Mouse (Mus musculus) embryo, embryonic 11.5 days (tissue): ENCODE measurements at regions not wholly inside any gene's neighbourhood (a gene's known extent, or its start where the extent isn't known, plus 50 kb on each side); places are given as distances from the start of the nearest gene placed in this dataset.
A peak's percentile ranks its signal among the peaks of the same experiment; 100 is the strongest.

ENCODE experiments used
- DNase-seq: peaks from one replicate; pipeline ENCODE4 v3.0.0-alpha.2; 2012; ENCODE audit warnings: low read depth, low spot score

DNA sequence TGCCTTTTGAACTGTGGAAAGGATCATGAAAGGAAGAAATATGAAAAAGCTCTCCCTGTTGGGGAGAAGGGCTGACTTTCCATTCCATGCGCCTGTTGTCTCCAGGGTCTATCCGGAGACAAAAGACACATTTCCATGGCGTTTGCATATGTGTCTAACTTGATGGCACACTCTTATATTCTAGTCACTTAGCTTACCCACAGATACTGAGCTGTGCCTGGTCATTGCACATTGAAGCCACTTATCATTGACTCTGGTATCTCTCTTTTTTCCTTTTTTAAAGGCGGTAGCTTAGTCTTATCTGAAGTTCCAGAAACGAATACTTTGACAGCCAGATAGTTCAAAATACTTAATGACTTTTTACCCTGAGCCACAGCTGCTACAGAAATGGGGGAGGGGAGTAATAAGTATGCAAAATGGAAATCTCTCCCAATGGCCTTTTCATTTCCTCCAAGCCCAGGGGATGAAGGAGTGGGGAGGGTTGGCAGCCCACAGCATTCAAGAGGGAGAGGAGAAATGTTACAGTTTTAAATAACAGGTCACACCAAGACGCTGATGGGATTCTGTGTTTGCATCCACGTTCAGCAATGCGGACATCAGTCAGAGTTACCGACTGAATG lies 137.9 kb upstream of the Slc35f3 start:
- no peak for DNase-seq

DNA sequence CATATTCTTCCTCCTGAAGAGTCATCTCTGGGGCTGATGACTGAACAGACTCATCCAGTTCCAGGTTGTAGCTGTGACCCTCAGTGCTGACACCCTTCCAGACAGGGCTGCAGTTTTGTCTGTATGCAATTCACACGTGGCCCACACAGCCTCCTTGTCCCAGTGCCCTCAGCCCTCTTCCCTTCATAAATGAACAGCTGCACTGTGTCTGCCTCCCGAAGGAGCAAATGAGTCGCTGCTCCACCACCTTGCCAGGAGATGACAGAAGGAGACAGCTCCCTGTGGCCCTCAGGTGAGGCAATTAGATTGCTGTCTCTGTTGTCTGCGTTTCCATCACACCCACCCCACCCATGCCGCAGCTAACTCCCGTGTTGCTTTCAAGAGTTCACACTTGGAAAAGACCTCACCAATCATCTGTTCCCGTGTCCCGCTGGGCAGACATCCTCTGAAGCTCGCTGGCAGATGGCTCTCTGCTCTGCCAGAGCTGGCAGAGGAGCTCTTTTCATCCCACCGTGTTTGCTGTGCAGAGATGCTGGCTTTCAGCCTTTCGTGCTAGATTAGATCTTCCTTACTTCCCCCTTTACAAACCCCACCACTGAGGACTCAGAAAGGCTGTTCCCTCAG lies 135.5 kb upstream of the Slc35f3 start:
- no peak for DNase-seq

DNA sequence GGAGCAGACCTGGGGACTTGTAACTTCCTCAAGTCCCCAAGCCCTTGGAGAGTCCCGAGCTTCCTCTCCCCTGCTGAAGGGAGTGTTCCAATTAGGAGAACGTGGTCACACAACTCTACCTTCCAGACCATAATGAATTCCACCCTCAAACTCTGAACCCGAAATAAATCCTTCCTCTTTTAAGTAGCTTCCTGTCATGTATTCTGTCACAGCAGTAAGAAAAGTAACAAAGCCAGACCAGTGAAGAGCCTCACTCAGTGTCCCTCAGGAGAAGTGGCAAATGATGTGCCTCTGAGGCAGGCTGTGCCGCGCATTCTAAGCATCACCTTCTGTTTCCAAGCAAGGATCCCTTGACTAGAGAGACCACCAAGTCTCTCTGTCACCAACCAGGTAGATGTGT lies 134.4 kb upstream of the Slc35f3 start:
- DNase-seq = no peak

DNA sequence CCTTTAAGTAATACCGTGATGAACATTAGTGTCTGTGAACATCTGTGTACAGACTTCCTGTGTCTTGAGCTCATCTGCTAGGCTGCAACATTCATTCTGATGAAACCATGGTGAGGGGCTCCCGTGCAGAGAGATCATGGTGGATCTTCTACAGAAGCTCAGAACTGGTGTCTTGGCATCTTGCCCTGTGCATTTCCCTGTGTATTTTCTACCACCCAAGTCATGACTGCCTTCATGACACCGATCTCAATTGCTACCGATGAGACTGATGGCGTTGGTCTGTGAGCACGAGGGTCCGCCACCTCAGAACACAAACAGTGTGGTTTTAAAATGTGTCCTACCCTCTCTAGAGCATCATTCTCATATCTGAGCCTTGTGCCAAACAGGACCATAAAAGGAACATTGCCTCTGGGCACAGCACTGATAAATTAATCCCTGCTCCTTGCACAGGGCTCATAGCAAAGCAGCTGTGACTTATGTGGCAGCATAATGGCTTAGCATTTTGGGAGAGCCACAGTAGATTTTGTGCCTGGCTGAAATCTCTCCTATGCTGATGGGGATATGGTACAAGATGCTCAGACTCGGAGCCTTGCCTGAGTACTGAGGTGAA lies 132.8 kb upstream of the Slc35f3 start:
- no peak for DNase-seq

DNA sequence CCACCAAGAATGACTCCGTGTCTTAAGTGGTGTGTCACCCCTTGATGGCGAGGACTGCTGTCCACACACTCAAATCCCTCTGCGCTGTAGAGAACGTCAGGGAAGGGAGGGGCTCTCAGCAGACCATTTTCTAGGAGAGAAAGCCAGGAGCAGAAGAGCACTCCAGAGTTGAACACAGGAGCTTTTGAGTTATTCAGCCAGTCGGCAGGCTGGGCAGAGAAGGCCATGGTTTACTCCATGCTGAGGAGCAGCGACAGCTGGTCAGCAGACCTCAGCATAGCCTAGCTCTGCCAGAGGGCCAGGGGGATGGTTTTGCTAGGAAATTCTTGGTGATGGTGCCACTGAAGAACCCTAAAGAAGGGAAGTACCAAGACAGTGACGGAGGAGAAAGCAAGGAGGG lies 132.0 kb upstream of the Slc35f3 start:
- no peak for DNase-seq

DNA sequence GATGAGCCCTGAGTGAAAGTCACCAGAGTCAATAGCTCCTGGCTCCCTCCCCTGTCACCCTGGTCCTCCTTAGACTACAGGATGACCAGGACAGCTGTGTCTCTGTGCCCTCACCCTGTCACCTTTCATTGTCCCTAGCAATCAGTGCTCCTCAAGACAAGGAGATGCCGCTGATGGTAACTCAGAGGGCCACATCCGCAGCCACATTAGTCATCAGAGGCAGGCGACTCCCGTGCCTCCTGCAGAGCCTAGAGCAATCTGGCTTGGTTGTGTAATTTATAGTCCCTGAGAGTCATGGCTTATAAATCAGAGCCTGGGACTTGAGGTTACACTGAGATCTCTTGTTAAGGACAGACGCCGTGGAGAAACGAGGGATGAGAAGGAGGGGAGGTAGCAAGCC lies 123.9 kb upstream of the Slc35f3 start:
- no peak for DNase-seq

DNA sequence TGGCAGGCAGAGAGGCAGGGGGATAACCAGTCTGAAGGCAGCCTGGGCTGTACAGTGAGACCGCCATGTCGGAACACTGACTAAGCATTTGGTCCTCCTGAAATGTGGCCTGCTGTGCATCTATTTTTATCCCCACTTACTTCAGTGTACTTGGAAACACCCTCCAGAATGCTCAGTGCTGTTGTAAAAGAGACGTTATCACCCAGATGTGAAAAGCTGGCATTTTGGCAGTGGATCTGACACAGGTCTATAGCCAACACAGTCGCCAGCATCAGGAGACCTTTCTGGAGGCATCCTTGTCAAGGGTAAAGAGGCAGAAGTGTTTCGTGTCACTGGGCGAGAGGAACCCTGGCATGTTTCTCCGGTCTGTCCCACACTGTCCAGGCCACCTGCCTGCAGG lies 122.1 kb upstream of the Slc35f3 start:
- no peak for DNase-seq

DNA sequence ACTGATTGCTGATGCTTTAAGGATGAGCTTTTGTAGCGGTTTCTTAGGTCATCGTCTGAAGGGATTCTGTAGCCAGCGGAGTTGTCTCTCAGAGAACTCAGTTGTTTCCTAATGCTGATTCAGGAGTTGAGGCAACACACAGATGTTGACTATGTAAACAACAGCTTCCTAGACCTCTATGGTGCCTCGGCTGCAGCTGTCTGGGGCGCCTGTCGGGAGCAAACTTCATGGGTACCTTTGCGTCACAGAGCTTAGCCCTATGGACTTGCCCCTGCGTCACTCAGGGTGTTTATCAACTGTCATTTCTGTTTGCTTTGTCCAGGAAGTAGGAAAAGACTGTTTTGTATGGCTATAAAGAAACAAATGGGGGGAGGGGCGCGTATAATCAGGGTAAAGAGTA lies 120.5 kb upstream of the Slc35f3 start:
- DNase-seq = no peak

DNA sequence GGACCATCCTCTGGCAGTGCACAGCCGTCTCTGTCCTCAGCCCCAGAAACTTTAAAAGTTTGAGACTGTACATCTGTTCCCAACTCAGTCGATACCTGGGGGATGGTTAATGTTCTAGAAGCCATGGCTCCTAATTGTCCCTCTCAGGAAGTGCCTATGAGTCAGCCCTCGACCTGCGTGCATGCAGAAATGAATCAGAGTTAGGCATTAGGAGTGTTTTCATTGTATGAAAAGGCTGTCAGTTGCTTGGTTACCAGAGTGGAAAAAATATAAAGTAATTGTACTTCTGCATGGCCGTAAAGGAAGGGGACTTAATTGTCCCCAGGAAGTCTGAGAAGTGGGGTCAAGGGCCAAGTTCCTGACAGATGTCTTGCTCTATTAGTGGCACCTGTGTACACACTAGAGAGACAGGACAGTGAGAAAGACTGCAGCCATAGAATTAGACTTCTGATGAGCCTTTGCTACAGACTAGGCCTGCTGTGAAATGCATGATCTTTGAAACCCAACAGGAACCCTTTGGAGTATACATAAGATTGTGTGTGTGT lies 109.5 kb upstream of the Slc35f3 start:
- DNase-seq = no peak

DNA sequence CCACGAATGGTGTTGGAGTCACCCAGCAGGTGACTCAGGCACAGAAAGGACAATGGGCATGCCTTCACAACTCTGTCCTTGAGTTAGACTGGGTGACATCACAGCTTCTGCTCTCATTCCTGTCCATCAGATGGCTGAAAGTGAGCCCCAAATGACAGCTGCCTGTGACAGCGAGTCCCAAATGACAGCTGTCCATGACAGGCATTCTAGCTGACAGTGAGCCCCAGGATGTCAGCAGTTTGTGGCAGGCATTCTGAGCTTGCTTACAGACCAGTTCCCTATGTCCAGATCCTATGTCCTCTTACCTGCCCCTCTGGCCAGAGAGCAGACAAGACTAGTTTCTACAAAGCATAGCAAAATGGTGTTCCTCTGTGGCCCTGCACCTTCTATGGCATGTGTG lies 102.7 kb upstream of the Slc35f3 start:
- no peak for DNase-seq

DNA sequence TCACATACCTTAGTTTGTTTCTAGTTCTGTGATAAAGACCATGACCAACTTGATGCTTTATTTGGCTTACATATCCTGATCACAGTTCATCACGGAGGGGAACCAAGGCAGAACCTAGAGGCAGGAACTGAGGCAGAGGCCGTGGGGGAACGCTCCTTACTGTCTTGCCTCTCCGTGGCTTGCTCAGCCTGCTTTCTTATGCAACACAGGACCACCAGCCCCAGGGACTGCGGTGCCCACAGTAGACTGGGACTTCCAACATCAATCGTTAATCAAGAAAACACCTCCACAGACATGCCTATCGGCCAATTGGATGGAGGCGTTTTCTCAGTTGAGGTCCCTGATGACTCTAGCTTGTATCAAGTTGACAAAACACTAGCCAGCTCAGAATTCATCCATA lies 87.8 kb upstream of the Slc35f3 start:
- no peak for DNase-seq

DNA sequence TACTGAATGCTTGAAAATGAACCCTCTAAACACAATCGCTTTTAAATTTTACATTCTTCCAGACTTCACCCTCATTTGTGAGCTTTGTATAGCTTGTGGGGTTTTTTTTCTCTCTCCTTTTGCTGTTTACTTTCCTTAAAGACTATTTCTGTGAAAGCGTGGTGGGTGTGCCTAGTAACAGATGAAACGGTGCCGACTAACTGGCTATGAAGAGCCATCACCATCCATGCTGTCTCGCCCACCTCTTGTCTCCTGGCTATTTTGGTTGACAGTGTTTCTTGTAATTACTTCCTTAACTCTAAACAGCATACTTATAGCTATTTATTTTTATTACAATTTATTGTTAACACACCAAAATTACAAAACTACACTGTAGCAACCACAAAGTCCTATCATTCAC lies 85.6 kb upstream of the Slc35f3 start:
- no peak for DNase-seq

DNA sequence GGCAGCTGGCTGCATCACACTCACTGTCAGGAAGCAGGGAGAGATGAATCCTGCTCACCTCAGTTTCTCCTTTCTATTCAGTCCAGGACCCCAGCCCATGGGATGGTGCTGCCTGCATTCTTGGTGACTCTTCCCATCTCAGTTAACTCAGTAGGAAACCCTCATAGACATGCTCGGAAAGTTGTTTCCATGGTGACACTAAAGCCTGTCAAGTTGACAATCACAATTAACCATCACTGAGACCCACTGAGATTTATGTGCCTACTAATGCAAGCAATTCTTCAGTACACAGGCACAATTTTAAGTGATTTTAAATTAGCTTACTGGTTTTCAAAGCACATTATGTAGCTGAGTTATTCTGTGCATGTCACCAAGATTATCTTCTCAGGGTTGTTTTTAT lies 83.8 kb upstream of the Slc35f3 start:
- DNase-seq = no peak

DNA sequence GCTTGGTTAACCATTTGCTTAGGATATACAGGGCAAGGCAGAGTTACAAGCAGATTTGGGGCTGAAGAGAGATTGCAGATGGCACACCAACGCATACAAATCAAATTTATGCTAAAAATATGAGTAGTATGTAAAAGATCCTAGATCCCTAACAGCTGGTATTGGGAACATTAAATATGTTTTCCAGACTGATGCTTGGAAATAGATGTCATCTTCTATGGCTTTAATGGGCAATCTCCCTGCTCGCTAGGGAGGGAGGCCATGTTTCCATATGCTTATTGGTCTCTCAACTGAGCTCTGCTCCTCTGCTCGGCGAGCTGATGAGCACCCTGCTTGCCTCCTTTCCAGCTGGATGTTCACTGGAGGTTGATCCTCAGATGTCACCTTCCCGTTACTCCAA lies 82.0 kb upstream of the Slc35f3 start:
- DNase-seq = no peak

DNA sequence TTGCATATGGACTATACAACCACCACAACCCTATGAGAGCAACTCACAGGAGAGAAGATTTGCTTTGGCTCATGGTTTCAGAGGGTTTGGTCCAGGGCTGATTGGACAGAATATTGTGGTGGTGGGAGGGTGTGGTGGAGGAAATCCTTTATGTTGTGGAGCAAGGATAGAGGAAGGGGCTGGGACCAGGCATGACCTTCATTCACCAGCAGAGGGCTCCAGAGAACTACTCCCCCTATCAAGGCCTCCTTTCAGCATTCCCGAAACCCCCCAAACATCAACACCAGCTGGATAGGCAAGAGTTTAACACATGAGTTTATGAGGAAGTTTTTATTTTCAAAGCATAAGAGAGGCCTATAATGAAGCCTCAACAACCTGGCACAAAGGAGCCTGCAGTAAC lies 76.7 kb upstream of the Slc35f3 start:
- DNase-seq = no peak

DNA sequence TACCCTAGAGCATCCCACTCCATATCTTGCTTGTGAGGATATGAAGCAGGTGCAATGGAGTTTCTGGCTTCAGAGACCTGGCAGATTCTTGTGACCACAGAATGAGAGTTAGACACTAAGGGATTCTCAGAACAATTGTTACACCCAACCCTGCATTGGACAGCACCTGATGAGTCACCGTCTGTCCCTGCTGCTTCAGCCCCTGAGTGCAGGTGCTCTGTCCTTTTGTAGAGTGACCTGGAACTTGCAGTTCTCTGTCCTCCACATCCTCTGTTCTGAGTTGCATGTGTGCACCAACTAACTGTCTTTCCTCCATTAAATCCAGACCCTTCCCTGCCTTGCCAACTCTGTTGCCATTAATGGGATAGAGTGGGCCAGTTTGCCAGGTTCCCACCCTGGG lies 66.6 kb upstream of the Slc35f3 start:
- DNase-seq = no peak

DNA sequence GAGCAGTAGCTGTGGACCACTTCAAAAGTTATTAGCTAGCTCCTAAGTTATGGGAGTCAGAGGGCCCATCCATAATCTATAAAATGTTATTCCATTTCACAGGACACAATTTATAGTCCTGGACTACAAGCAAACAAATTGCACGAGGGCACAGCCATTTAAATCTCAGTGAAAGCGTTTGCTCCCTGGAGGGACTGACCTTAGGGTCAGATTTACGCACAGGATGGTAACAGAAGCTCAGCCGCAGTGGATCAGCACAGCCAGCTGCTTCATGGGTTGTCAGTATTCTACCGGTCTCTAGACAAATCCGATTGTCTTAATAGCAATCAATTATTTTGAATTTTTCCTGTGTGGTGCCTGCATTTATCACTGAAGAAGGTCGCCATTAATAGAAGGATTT lies 65.8 kb upstream of the Slc35f3 start:
- DNase-seq = peak; percentile 14

DNA sequence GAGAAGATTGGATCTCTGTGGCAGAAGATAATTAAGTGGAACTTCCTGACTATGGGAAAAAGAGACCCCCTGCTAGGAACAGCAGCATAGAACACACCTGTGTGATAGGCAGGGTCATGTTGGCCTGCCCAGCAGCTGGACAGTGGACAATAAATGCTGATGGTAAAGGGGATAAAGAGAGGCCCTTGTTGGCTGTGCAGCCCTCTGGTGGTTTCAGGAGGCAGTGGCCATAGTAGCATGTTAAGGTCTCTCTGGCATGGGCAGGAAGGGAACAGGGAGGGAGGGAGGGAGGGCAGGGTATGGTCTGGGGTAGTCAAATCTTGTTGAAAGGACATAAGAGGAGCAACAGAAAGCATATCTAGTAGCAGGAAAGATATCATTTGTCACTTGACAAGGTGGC lies 58.7 kb upstream of the Slc35f3 start:
- no peak for DNase-seq

DNA sequence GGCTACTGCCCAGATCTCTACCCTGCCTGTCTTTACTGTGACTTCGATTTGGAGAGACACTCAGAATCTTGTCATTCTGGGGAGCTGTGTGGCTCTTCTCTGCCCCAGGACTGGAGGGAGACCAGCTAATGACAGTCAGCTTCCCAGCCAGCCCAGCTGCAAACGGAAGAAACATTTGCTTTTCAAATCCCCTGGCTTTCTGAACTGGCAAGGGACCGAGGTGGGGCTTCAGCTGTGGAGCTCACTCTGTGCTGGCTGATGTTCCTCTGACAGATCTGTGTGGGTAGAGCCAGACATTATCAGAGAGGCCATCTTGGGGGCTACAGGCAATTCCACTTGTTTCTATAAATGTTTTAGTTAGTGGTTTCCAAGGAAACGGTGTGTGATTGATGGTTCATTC lies 54.0 kb upstream of the Slc35f3 start:
- DNase-seq = no peak
